24 mouse cellular contexts compared by ENCODE assay signal in the genomic region with DNA sequence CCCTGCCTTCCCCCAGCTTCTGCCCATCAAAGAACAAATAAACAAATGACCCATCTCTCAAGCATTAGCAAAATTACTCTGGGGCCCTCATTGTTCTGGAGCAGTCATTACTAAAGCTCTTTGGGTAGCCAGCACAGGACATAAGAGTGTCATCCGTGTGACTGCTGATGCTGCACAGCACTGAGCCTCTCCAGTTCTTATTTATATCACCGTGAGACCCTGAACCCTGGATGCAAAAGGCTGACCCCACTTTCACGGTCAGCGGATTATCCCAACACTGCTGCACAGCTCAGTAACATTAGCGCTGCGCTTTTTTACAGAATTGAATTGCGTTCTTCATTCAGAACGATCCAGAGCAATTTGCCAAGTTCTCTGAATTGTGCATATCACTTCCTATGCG. TPM values are rescaled to one million over a fixed set of nuclear protein-coding genes. Genes with fewer than 3 reads are reported as not detected.
DNase-seq lines count a peak whose midpoint lies in the region; ATAC-seq lines count a peak whose summit lies in the region.
"Had no signal": no experiment of that assay in that cellular context is flagged by ENCODE, and none has a peak within 500 bp of the region (broad histone marks: within the 10 kb centered on the region; RNA-seq: fewer than 3 reads in every experiment).

No protein-coding gene starts in this region.

- H3K27ac ChIP-seq in midbrain, embryonic 16.5 days (ENCODE audit: low read length), result no peak overlapping the region
- H3K27ac ChIP-seq: embryonic facial prominence, embryonic 10.5 days; gastrocnemius, adult 2 months; hindbrain, embryonic 14.5 days; limb, embryonic 10.5 days; liver, embryonic 15.5 days had no signal

- ATAC-seq in midbrain, embryonic 16.5 days, result 0 out of 2 replicates have a peak, but pooled peaks have one; percentile 44
- ATAC-seq: Patski had no signal

- no peaks in the 10 kb centered on the region for H3K27me3 ChIP-seq in midbrain, embryonic 16.5 days (ENCODE audit: control insufficient read depth, insufficient read depth, low read depth, low read length)
- H3K27me3 ChIP-seq: liver, embryonic 15.5 days had no signal

- no peak overlapping the region for H3K4me2 ChIP-seq in midbrain, embryonic 16.5 days (ENCODE audit: low read length)
- H3K4me2 ChIP-seq: heart, embryonic 11.5 days; hindbrain, embryonic 14.5 days; liver, embryonic 15.5 days had no signal

- H3K4me3 ChIP-seq in midbrain, embryonic 16.5 days (ENCODE audit: low read depth, low read length), result no peak overlapping the region
- H3K4me3 ChIP-seq: embryonic facial prominence, embryonic 10.5 days; gastrocnemius, adult 2 months; limb, embryonic 10.5 days; liver, embryonic 15.5 days had no signal

- DNase-seq in heart, adult 11 months, result peak; percentile 62
- DNase-seq in heart, postnatal 4 days, result no peak
- DNase-seq in Muller cell, postnatal 12 days (ENCODE audit: inconsistent ontology term), result peak; percentile 69
- DNase-seq in embryo, embryonic 11 days, result peak; percentile 34
- DNase-seq in right cerebral cortex, postnatal 25 days, result no peak
- DNase-seq in cerebellum, postnatal 4 days (ENCODE audit: low spot score in 2 of 2), result no peak
- DNase-seq in cerebellum, adult 9-10 months, result no peak
- DNase-seq: adrenal gland, postnatal 36 days; cerebellum, adult 11 months; cerebellum, postnatal 14 days; gastrocnemius, adult 2 months; heart, postnatal 10 days; kidney, adult 2 months; kidney, postnatal 10 days; liver; lung, postnatal 4 days had no signal

- H3K9me3 ChIP-seq in midbrain, embryonic 16.5 days (replicated peaks; ENCODE audit: control insufficient read depth, low read length, poor library complexity, severe bottlenecking), result no peaks in the 10 kb centered on the region
- H3K9me3 ChIP-seq: embryonic facial prominence, embryonic 10.5 days; limb, embryonic 10.5 days; liver, embryonic 15.5 days had no signal

- no peaks in the 10 kb centered on the region for H3K36me3 ChIP-seq in midbrain, embryonic 16.5 days (ENCODE audit: control insufficient read depth, insufficient read depth, low read length)
- H3K36me3 ChIP-seq: embryonic facial prominence, embryonic 10.5 days; limb, embryonic 10.5 days; liver, embryonic 15.5 days had no signal

- H3K4me1 ChIP-seq in midbrain, embryonic 16.5 days (ENCODE audit: control insufficient read depth, insufficient read depth, low read length), result peaks cover 25% of the 10 kb centered on the region
- H3K4me1 ChIP-seq: limb, embryonic 10.5 days; liver, embryonic 15.5 days had no signal

- no peak overlapping the region for H3K9ac ChIP-seq in midbrain, embryonic 16.5 days (ENCODE audit: low read depth, low read length)
- H3K9ac ChIP-seq: hindbrain, embryonic 14.5 days; liver, embryonic 15.5 days had no signal

- 27% methylated on average over 9 of the region's 9 CpGs for WGBS in midbrain, embryonic 16.5 days

RNA-seq across cellular contexts. Expression of a gene that starts 31.3 kb away (rescaled TPM):
- total RNA-seq in heart, postnatal 4 days (2021), result under 1 TPM; 0.36 to 0.95 TPM
- polyA plus RNA-seq in midbrain, embryonic 16.5 days (2015; fragmentation: Nextera tagmentation; extraction: Ambion mirVana), result 88.6 and 108 TPM in 2 replicates
- total RNA-seq: megakaryocyte-erythroid progenitor cell, adult 5-6 weeks had no signal
- polyA plus RNA-seq: Patski had no signal

Comparison
In these comparisons a context has a peak if more than half of its experiments do, and no peak if none do; other contexts are left out.
1. DNase-seq: peak in heart, adult 11 months (single experiment), Muller cell, postnatal 12 days (single experiment) and embryo, embryonic 11 days (single experiment); none in heart, postnatal 4 days (single experiment), right cerebral cortex, postnatal 25 days (single experiment), cerebellum, postnatal 4 days (0 of 2) and cerebellum, adult 9-10 months (single experiment).